Mouse (Mus musculus): ENCODE results near the gene Ankrd52. TPM values are rescaled to one million over a fixed set of nuclear protein-coding genes. Genes with fewer than 3 reads are reported as not detected.
"Not testable (repeated sequence)": the region's sequence is repeated elsewhere in the genome, so short reads cannot be mapped to it uniquely, and the experiment has no call there.

The Ankrd52 gene
- 10.9 and 12.7 TPM in 2 replicates for polyA plus RNA-seq (2016; fragmentation: Nextera tagmentation; extraction: Ambion mirVana)

- 1% methylated on average over 59 of the region's 73 CpGs for WGBS
- Histone ChIP-seq H3K4me1 (peaks cover 37% of the 10 kb centered on the region), H3K36me3 (peaks cover 34% of the 10 kb centered on the region), H3K4me3 (peak within 1 kb of the TSS; percentile 100), H3K27ac (peak within 1 kb of the TSS; percentile 99), H3K27me3 (ENCODE audit: insufficient read depth, poor library complexity, severe bottlenecking) (no peaks in the 10 kb centered on the region), H3K9me3 (no peaks in the 10 kb centered on the region)
- DNase-seq (ENCODE audit: low spot score): peak; percentile 92
Measured at GRCm38 (mm10) chr10:128376455-128377211, at the start of gene Ankrd52. Ankrd52 (plus strand) TSS chr10:128377115.

- H3K36me3 ChIP-seq: peaks cover 54% of the 10 kb centered on the region
- no peak overlapping the region for H3K27ac ChIP-seq
- no peak overlapping the region for H3K4me3 ChIP-seq
- peaks cover 10% of the 10 kb centered on the region for H3K4me1 ChIP-seq
- DNase-seq (ENCODE audit: low spot score): no peak
- no peaks in the 10 kb centered on the region for H3K27me3 ChIP-seq (ENCODE audit: insufficient read depth, poor library complexity, severe bottlenecking)
- H3K9me3 ChIP-seq: no peaks in the 10 kb centered on the region
- WGBS: 86% methylated on average over 10 of the region's 10 CpGs
Measured at GRCm38 (mm10) chr10:128327610-128328009, 49.3 kb upstream of the Ankrd52 start.

DNA sequence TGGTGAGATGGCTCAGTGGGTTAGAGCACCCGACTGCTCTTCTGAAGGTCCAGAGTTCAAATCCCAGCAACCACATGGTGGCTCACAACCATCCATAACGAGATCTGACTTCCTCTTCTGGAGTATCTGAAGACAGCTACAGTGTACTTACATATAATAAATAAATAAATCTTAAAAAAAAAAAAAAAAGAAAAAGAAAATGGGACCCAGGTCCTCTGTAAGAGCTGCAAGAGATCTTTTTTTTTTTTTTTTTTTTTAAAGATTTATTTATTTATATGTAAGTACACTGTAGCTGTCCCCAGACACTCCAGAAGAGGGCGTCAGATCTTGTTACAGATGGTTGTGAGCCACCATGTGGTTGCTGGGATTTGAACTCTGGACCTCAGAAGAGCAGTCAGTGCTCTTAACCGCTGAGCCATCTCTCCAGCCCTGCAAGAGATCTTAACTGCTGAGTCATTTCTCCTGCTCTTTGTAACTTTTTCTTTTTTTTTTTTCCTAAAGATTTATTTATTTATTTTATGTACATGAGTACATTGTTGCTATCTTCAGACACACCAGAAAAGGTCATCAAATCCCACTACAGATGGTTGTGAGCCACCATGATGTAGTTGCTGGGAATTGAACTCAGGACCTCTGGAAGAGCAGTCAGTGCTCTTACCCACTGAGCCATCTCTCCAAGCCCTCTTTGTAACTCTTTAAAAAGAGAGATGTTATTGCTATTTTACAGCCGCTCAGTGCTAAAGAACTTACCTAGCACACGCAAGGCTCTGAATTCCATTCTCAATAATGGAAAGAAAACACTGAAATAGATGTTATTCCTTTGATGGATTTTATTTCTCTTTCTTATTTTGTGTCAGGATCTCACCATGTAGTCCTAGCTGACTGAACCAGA, 44.3 kb upstream of the Ankrd52 start:
- not testable (repeated sequence) for H3K9me3 ChIP-seq; DNase-seq (ENCODE audit: low spot score); H3K27ac ChIP-seq; H3K4me3 ChIP-seq; H3K27me3 ChIP-seq (ENCODE audit: insufficient read depth, poor library complexity, severe bottlenecking)
- 75% methylated on average over 6 of the region's 6 CpGs for WGBS
- peaks cover 22% of the 10 kb centered on the region for H3K36me3 ChIP-seq
- peaks cover 18% of the 10 kb centered on the region; the same call in 1 of the 2 replicates for H3K4me1 ChIP-seq

- 5% methylated on average over 4 of the region's 4 CpGs for WGBS
- Histone ChIP-seq H3K27me3 (ENCODE audit: insufficient read depth, poor library complexity, severe bottlenecking) (no peaks in the 10 kb centered on the region), H3K4me3 (no peak overlapping the region), H3K27ac (peak overlapping the region; percentile 79), H3K9me3 (no peaks in the 10 kb centered on the region), H3K36me3 (peaks cover 7% of the 10 kb centered on the region), H3K4me1 (peaks cover 41% of the 10 kb centered on the region)
- DNase-seq (ENCODE audit: low spot score): peak; percentile 86
Measured at GRCm38 (mm10) chr10:128335582-128335981, 41.3 kb upstream of the Ankrd52 start.

DNA sequence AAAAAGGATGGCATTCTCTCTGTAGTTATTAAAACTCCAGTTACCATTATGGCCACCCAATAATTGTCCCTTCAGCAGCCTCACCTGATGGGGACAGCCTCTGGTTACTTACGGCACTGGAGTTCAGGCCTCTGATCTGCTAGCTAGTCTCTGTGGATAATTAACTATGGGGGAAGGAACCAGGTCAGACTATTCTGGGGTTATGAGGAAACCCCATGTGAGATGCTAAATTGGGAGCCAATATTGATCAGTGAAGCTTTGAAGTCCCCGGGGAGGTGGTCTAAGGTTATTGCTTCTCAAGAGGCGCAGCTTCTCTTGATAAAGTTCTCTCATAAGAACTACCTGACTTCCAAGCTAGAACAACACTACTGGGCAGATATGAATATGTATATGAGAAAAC, 40.7 kb upstream of the Ankrd52 start:
- H3K4me1 ChIP-seq: peaks cover 44% of the 10 kb centered on the region
- peak overlapping the region; percentile 79 for H3K27ac ChIP-seq
- H3K9me3 ChIP-seq: no peaks in the 10 kb centered on the region
- no peak for DNase-seq (ENCODE audit: low spot score)
- peaks cover 8% of the 10 kb centered on the region for H3K36me3 ChIP-seq
- 86% methylated on average over 3 of the region's 3 CpGs for WGBS
- H3K4me3 ChIP-seq: peak overlapping the region; percentile 84; the same call in 1 of the 2 replicates
- H3K27me3 ChIP-seq (ENCODE audit: insufficient read depth, poor library complexity, severe bottlenecking): no peaks in the 10 kb centered on the region

- DNase-seq (ENCODE audit: low spot score): no peak
- Histone ChIP-seq H3K36me3 (peaks cover 12% of the 10 kb centered on the region), H3K27me3 (ENCODE audit: insufficient read depth, poor library complexity, severe bottlenecking) (no peaks in the 10 kb centered on the region), H3K4me1 (peaks cover 47% of the 10 kb centered on the region), H3K27ac (peak overlapping the region; percentile 98), H3K4me3 (peak overlapping the region; percentile 84), H3K9me3 (no peaks in the 10 kb centered on the region)
- WGBS: 66% methylated on average over 3 of the region's 3 CpGs
Measured at GRCm38 (mm10) chr10:128336597-128336996, 40.3 kb upstream of the Ankrd52 start.

DNA sequence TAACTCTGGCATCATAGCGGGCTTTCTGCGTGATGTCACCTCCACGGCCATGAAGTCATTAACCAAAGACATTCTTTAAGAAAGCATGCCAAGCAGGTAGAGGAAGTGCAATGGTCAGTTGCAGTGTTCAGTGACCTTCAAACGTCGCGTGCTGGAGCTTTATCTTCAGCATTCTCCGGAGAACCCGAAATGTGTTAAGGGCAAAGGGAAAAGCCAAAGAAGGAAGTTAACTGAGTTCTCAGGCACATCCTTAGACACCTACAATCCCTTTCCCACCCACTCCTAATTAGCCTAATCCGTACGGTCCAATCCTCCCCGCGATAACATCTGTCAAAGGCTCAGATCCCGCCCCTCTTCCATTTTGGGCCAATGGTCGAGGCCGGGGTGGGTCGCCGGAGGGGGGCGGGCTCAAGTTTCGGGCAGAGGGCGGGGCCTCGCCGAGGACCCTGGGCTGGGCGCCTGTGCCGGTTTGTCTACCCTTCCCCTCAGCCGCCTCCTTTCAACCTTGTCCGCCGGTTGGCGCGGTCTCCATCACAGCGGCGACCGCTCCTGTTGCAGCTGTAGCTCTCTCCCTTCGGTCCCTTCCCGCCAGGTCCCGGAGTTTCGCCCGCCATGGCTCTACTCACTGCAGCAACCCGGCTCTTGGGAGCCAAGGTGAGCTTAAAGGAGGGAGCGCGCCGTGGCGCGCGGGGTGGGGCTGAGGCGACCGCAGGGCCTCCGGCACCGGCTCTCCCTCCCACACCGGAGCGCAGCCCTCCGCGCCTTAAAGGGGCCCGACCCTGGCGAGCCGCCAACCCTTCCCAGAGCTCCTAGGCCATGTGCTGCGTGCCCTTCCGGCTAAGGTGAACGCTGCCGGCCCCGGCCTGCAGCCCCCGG, 39.4 kb upstream of the Ankrd52 start, which contains the start of gene Cs:
TSS of gene Cs (plus strand) at position 429 of the 876 bp plus-strand sequence.
- Histone ChIP-seq H3K4me3 (peak within 1 kb of the TSS; percentile 84), H3K36me3 (peaks cover 12% of the 10 kb centered on the region), H3K27ac (peak within 1 kb of the TSS; percentile 98), H3K9me3 (no peaks in the 10 kb centered on the region), H3K27me3 (ENCODE audit: insufficient read depth, poor library complexity, severe bottlenecking) (no peaks in the 10 kb centered on the region), H3K4me1 (peaks cover 49% of the 10 kb centered on the region)
- WGBS: 2% methylated on average over 61 of the region's 61 CpGs
- peak; percentile 99 for DNase-seq (ENCODE audit: low spot score)

- peaks cover 14% of the 10 kb centered on the region for H3K36me3 ChIP-seq
- peaks cover 52% of the 10 kb centered on the region for H3K4me1 ChIP-seq
- H3K27ac ChIP-seq: peak overlapping the region; percentile 98
- H3K9me3 ChIP-seq: no peaks in the 10 kb centered on the region
- H3K4me3 ChIP-seq: peak overlapping the region; percentile 84
- H3K27me3 ChIP-seq (ENCODE audit: insufficient read depth, poor library complexity, severe bottlenecking): no peaks in the 10 kb centered on the region
- 19% methylated on average over 5 of the region's 5 CpGs for WGBS
- peak; percentile 74 for DNase-seq (ENCODE audit: low spot score)
Measured at GRCm38 (mm10) chr10:128338415-128338814, 38.5 kb upstream of the Ankrd52 start.

DNA sequence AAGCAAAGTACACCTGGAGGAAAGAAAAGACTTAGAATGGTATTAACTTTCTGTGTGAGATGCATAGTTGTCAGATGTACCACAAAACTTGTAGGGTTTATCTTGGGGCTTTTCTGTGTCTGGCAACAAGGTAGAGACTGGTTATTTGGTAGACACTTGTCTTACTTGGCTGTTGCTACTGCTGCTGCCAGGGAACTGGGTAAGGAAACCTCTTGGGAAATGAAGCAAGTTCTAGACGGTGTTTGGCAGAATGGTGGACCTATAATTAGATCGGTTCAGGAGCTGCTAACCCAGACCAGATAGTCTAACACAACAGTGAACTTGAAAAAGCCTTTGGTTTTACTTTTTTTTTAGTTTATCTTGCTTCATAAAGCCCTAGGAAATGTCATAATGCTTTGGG, 38.0 kb upstream of the Ankrd52 start:
- DNase-seq (ENCODE audit: low spot score): no peak
- Histone ChIP-seq H3K9me3 (no peaks in the 10 kb centered on the region), H3K4me1 (peaks cover 55% of the 10 kb centered on the region), H3K4me3 (peak overlapping the region; percentile 84), H3K27me3 (ENCODE audit: insufficient read depth, poor library complexity, severe bottlenecking) (no peaks in the 10 kb centered on the region), H3K27ac (peak overlapping the region; percentile 98; the same call in 1 of the 2 replicates), H3K36me3 (peaks cover 14% of the 10 kb centered on the region)
- WGBS: 51% methylated on average over 2 of the region's 2 CpGs

DNA sequence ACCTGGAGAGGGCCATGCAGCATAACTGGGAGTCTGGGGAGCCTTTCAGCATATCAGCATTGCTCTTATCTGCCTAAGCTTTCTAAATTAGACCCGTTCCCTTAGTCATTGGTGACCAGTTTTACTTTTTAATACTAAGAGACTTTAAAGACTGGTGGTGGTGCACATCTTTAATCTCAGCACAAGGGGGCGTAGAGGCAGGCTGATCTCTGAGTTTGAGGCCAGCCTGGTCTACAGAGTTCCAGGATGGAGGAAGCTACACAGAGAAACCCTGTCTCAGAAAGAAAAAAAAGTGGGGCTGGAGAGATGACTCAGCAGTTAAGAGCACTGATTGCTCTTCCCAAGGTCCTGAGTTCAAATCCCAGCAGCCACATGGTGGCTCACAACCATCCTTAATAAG, 36.7 kb upstream of the Ankrd52 start:
- Histone ChIP-seq H3K4me3 (no peak overlapping the region; the same call in 1 of the 2 replicates), H3K9me3 (no peaks in the 10 kb centered on the region), H3K36me3 (peaks cover 14% of the 10 kb centered on the region), H3K4me1 (peaks cover 66% of the 10 kb centered on the region), H3K27ac (no peak overlapping the region), H3K27me3 (ENCODE audit: insufficient read depth, poor library complexity, severe bottlenecking) (no peaks in the 10 kb centered on the region)
- 59% methylated on average over 2 of the region's 2 CpGs for WGBS
- no peak for DNase-seq (ENCODE audit: low spot score)

- Histone ChIP-seq H3K36me3 (peaks cover 14% of the 10 kb centered on the region), H3K27ac (no peak overlapping the region), H3K4me3 (no peak overlapping the region), H3K4me1 (peaks cover 53% of the 10 kb centered on the region), H3K9me3 (no peaks in the 10 kb centered on the region), H3K27me3 (ENCODE audit: insufficient read depth, poor library complexity, severe bottlenecking) (no peaks in the 10 kb centered on the region)
- 84% methylated on average over 1 of the region's 1 CpGs for WGBS
- no peak for DNase-seq (ENCODE audit: low spot score)
Measured at GRCm38 (mm10) chr10:128343436-128343835, 33.5 kb upstream of the Ankrd52 start.

All from heart, embryonic 10.5 days (tissue).